Mouse (Mus musculus): ENCODE data around the gene Cdc42ep4. TPM values are rescaled to one million over a fixed set of nuclear protein-coding genes. Genes with fewer than 3 reads are reported as not detected.

The Cdc42ep4 gene
- polyA plus RNA-seq, 1 experiment from 2014 or later: 60.4 TPM

GRCm38 (mm10) chr11:113733631-113734364, 17.9 kb downstream of the Cdc42ep4 start:
- no peak overlapping the region for H3K9ac ChIP-seq (ENCODE audit: low read length)
- DNase-seq (ENCODE audit: low spot score, missing footprints) (no peak), ATAC-seq (ENCODE audit: low FRiP score) (no peak)
- no peak overlapping the region for H3K4me3 ChIP-seq (ENCODE audit: low read depth, low read length)
- H3K27me3 ChIP-seq (ENCODE audit: control insufficient read depth, insufficient read depth, low read length): no peaks in the 10 kb centered on the region
- H3K9me3 ChIP-seq (ENCODE audit: control insufficient read depth, low read length): no peaks in the 10 kb centered on the region
- H3K4me1 ChIP-seq (ENCODE audit: control insufficient read depth, insufficient read depth, low read length): peaks cover 9% of the 10 kb centered on the region
- H3K27ac ChIP-seq (ENCODE audit: low read depth, low read length): no peak overlapping the region; the same call in 1 of the 2 replicates
- no peak overlapping the region for H3K4me2 ChIP-seq
- WGBS: 71% methylated on average over 6 of the region's 6 CpGs
- peaks cover 3% of the 10 kb centered on the region for H3K36me3 ChIP-seq (ENCODE audit: control insufficient read depth, insufficient read depth, low read length)

GRCm38 (mm10) chr11:113731945-113732612, 19.6 kb downstream of the Cdc42ep4 start:
- H3K4me2 ChIP-seq: no peak overlapping the region
- no peak overlapping the region for H3K9ac ChIP-seq (ENCODE audit: low read length)
- H3K36me3 ChIP-seq (ENCODE audit: control insufficient read depth, insufficient read depth, low read length): peaks cover 20% of the 10 kb centered on the region
- H3K4me1 ChIP-seq (ENCODE audit: control insufficient read depth, insufficient read depth, low read length): peaks cover 9% of the 10 kb centered on the region
- H3K27ac ChIP-seq (ENCODE audit: low read depth, low read length): no peak overlapping the region
- ATAC-seq (ENCODE audit: low FRiP score) (no peak), DNase-seq (ENCODE audit: low spot score, missing footprints) (no peak)
- 92% methylated on average over 10 of the region's 10 CpGs for WGBS
- no peaks in the 10 kb centered on the region for H3K9me3 ChIP-seq (ENCODE audit: control insufficient read depth, low read length)
- H3K4me3 ChIP-seq (ENCODE audit: low read depth, low read length): no peak overlapping the region
- no peaks in the 10 kb centered on the region for H3K27me3 ChIP-seq (ENCODE audit: control insufficient read depth, insufficient read depth, low read length)

- H3K27me3 ChIP-seq (ENCODE audit: control insufficient read depth, insufficient read depth, low read length): no peaks in the 10 kb centered on the region
- DNase-seq (ENCODE audit: low spot score, missing footprints): no peak
- H3K4me3 ChIP-seq (ENCODE audit: low read depth, low read length): no peak overlapping the region
- H3K27ac ChIP-seq (ENCODE audit: low read depth, low read length): no peak overlapping the region
- H3K4me2 ChIP-seq: no peak overlapping the region
- peaks cover 30% of the 10 kb centered on the region for H3K36me3 ChIP-seq (ENCODE audit: control insufficient read depth, insufficient read depth, low read length)
- no peak overlapping the region for H3K9ac ChIP-seq (ENCODE audit: low read length)
- 86% methylated on average over 3 of the region's 3 CpGs for WGBS
- no peaks in the 10 kb centered on the region for H3K9me3 ChIP-seq (ENCODE audit: control insufficient read depth, low read length)
- no peak for ATAC-seq (ENCODE audit: low FRiP score)
- peaks cover 9% of the 10 kb centered on the region for H3K4me1 ChIP-seq (ENCODE audit: control insufficient read depth, insufficient read depth, low read length)
Observed at GRCm38 (mm10) chr11:113730879-113731278, 20.8 kb downstream of the Cdc42ep4 start.

GRCm38 (mm10) chr11:113729917-113730316, 21.8 kb downstream of the Cdc42ep4 start:
- WGBS: 69% methylated on average over 8 of the region's 8 CpGs
- peaks cover 30% of the 10 kb centered on the region for H3K36me3 ChIP-seq (ENCODE audit: control insufficient read depth, insufficient read depth, low read length)

GRCm38 (mm10) chr11:113729239-113729638, 22.4 kb downstream of the Cdc42ep4 start:
- H3K36me3 ChIP-seq (ENCODE audit: control insufficient read depth, insufficient read depth, low read length): peaks cover 30% of the 10 kb centered on the region
- no peak overlapping the region for H3K4me2 ChIP-seq
- H3K9ac ChIP-seq (ENCODE audit: low read length): no peak overlapping the region
- no peaks in the 10 kb centered on the region for H3K27me3 ChIP-seq (ENCODE audit: control insufficient read depth, insufficient read depth, low read length)
- no peak overlapping the region for H3K27ac ChIP-seq (ENCODE audit: low read depth, low read length)
- H3K9me3 ChIP-seq (ENCODE audit: control insufficient read depth, low read length): no peaks in the 10 kb centered on the region
- H3K4me1 ChIP-seq (ENCODE audit: control insufficient read depth, insufficient read depth, low read length): peaks cover 4% of the 10 kb centered on the region
- ATAC-seq (ENCODE audit: low FRiP score): no peak
- DNase-seq (ENCODE audit: low spot score, missing footprints): no peak
- 84% methylated on average over 21 of the region's 21 CpGs for WGBS
- no peak overlapping the region for H3K4me3 ChIP-seq (ENCODE audit: low read depth, low read length)

More at GRCm38 (mm10) chr11:113729917-113730316, 21.8 kb downstream of the Cdc42ep4 start:
- H3K4me3 ChIP-seq (ENCODE audit: low read depth, low read length): no peak overlapping the region
- H3K4me1 ChIP-seq (ENCODE audit: control insufficient read depth, insufficient read depth, low read length): peaks cover 9% of the 10 kb centered on the region
- no peaks in the 10 kb centered on the region for H3K9me3 ChIP-seq (ENCODE audit: control insufficient read depth, low read length)
- no peaks in the 10 kb centered on the region for H3K27me3 ChIP-seq (ENCODE audit: control insufficient read depth, insufficient read depth, low read length)
- no peak overlapping the region for H3K4me2 ChIP-seq
- no peak for ATAC-seq (ENCODE audit: low FRiP score)
- H3K27ac ChIP-seq (ENCODE audit: low read depth, low read length): no peak overlapping the region
- DNase-seq (ENCODE audit: low spot score, missing footprints): no peak
- H3K9ac ChIP-seq (ENCODE audit: low read length): no peak overlapping the region

GRCm38 (mm10) chr11:113727992-113728391, 23.7 kb downstream of the Cdc42ep4 start:
- no peak overlapping the region for H3K4me3 ChIP-seq (ENCODE audit: low read depth, low read length)
- DNase-seq (ENCODE audit: low spot score, missing footprints) (no peak), ATAC-seq (ENCODE audit: low FRiP score) (no peak)
- H3K4me2 ChIP-seq: no peak overlapping the region
- H3K9ac ChIP-seq (ENCODE audit: low read length): no peak overlapping the region
- no peaks in the 10 kb centered on the region for H3K9me3 ChIP-seq (ENCODE audit: control insufficient read depth, low read length)
- H3K27me3 ChIP-seq (ENCODE audit: control insufficient read depth, insufficient read depth, low read length): no peaks in the 10 kb centered on the region
- H3K27ac ChIP-seq (ENCODE audit: low read depth, low read length): no peak overlapping the region
- peaks cover 30% of the 10 kb centered on the region for H3K36me3 ChIP-seq (ENCODE audit: control insufficient read depth, insufficient read depth, low read length)
- 77% methylated on average over 6 of the region's 6 CpGs for WGBS
- H3K4me1 ChIP-seq (ENCODE audit: control insufficient read depth, insufficient read depth, low read length): no peaks in the 10 kb centered on the region

- no peak overlapping the region for H3K27ac ChIP-seq (ENCODE audit: low read depth, low read length)
Observed at GRCm38 (mm10) chr11:113726994-113727888, 24.4 kb downstream of the Cdc42ep4 start.

GRCm38 (mm10) chr11:113725235-113726048, 26.2 kb downstream of the Cdc42ep4 start:
- no peak overlapping the region for H3K4me3 ChIP-seq (ENCODE audit: low read depth, low read length)
- H3K27ac ChIP-seq (ENCODE audit: low read depth, low read length): no peak overlapping the region; the same call in 1 of the 2 replicates
- ATAC-seq (ENCODE audit: low FRiP score) (no peak), DNase-seq (ENCODE audit: low spot score, missing footprints) (no peak)
- no peaks in the 10 kb centered on the region for H3K27me3 ChIP-seq (ENCODE audit: control insufficient read depth, insufficient read depth, low read length)
- 80% methylated on average over 4 of the region's 4 CpGs for WGBS
- H3K4me2 ChIP-seq: no peak overlapping the region
- no peaks in the 10 kb centered on the region for H3K4me1 ChIP-seq (ENCODE audit: control insufficient read depth, insufficient read depth, low read length)
- no peaks in the 10 kb centered on the region for H3K9me3 ChIP-seq (ENCODE audit: control insufficient read depth, low read length)
- H3K9ac ChIP-seq (ENCODE audit: low read length): no peak overlapping the region
- H3K36me3 ChIP-seq (ENCODE audit: control insufficient read depth, insufficient read depth, low read length): peaks cover 30% of the 10 kb centered on the region

More at GRCm38 (mm10) chr11:113726994-113727888, 24.4 kb downstream of the Cdc42ep4 start:
- Histone ChIP-seq H3K9me3 (ENCODE audit: control insufficient read depth, low read length) (no peaks in the 10 kb centered on the region), H3K36me3 (ENCODE audit: control insufficient read depth, insufficient read depth, low read length) (peaks cover 30% of the 10 kb centered on the region), H3K9ac (ENCODE audit: low read length) (no peak overlapping the region), H3K27me3 (ENCODE audit: control insufficient read depth, insufficient read depth, low read length) (no peaks in the 10 kb centered on the region), H3K4me1 (ENCODE audit: control insufficient read depth, insufficient read depth, low read length) (no peaks in the 10 kb centered on the region), H3K4me3 (ENCODE audit: low read depth, low read length) (no peak overlapping the region), H3K4me2 (no peak overlapping the region)
- WGBS: 87% methylated on average over 14 of the region's 14 CpGs
- no peak for DNase-seq (ENCODE audit: low spot score, missing footprints)
- no peak for ATAC-seq (ENCODE audit: low FRiP score)

All from midbrain, embryonic 11.5 days (tissue).